Mouse (Mus musculus) hindbrain, embryonic 14.5 days (tissue): ENCODE measurements around the gene Lsm7. TPM values are rescaled to one million over a fixed set of nuclear protein-coding genes. Genes with fewer than 3 reads are reported as not detected.
"Not testable (repeated sequence)": the region's sequence is repeated elsewhere in the genome, so short reads cannot be mapped to it uniquely, and the experiment has no call there.

Experiments used
- ATAC-seq: fragments of 200-750 bp; cut with Nextera tagmentation; 2 replicates; pipeline ENCODE4 v1.8.0; 2017; ENCODE audit warnings: moderate number of reproducible peaks, mild to moderate bottlenecking, moderate TSS enrichment, moderate library complexity; ENCODE audit not compliant: low FRiP score
- DNase-seq: peaks from one replicate; pipeline ENCODE4 v3.0.0-alpha.2; 2015; ENCODE audit warnings: low spot score
- H3K27ac ChIP-seq: fragments of 300-500 bp; sonication (generic); 2 replicates; pipeline ENCODE4 v1.5.1; 2014; ENCODE audit warnings: mild to moderate bottlenecking, moderate library complexity
- H3K27me3 ChIP-seq: fragments of 300-500 bp; sonication (generic); 2 replicates; pipeline ENCODE4 v1.6.1; 2014; ENCODE audit warnings: mild to moderate bottlenecking, low read length, mixed read lengths; ENCODE audit not compliant: control insufficient read depth, insufficient read depth
- H3K36me3 ChIP-seq: fragments of 300-500 bp; sonication (generic); replicated peaks from 2 replicates; pipeline ENCODE4 v1.6.1; 2014; ENCODE audit not compliant: control insufficient read depth, insufficient read depth
- H3K4me1 ChIP-seq: fragments of 300-500 bp; sonication (generic); replicated peaks from 2 replicates; pipeline ENCODE4 v1.6.1; 2014; ENCODE audit warnings: antibody characterized with exemption, low read length, mixed read lengths; ENCODE audit not compliant: control insufficient read depth, insufficient read depth
- H3K4me2 ChIP-seq: fragments of 300-500 bp; sonication (generic); replicated peaks from 2 replicates; pipeline ENCODE4 v1.6.1; 2014; ENCODE audit warnings: mild to moderate bottlenecking, moderate library complexity
- H3K4me3 ChIP-seq: fragments of 300-500 bp; sonication (generic); replicated peaks from 2 replicates; pipeline ENCODE4 v1.5.1; 2014; ENCODE audit warnings: mild to moderate bottlenecking, low read length
- H3K9ac ChIP-seq: fragments of 300-500 bp; sonication (generic); 2 replicates; pipeline ENCODE4 v1.6.1; 2014
- H3K9me3 ChIP-seq: fragments of 300-500 bp; sonication (generic); 2 replicates; pipeline ENCODE4 v1.6.1; 2016; ENCODE audit warnings: low read length; ENCODE audit not compliant: control insufficient read depth
- WGBS: fragments of 180-500 bp; shearing (Covaris S2); extraction: QIAGEN DNeasy Blood & Tissue Kit; methylation state at CpG from one replicate; pipeline ENCODE4 v1.1.7; 2014; 5-methylcytosine and 5-hydroxymethylcytosine counted together
- polyA plus RNA-seq: library from polyadenylated mRNA; unstranded; fragments of >200 nt; fragmentation: Nextera tagmentation; extraction: Ambion mirVana; gene quantifications from 2 replicates; pipeline ENCODE4 v1.2.1, GENCODE M21; 2014

Gene Lsm7
- polyA plus RNA-seq, 1 experiment from 2014 or later = 287 TPM

DNA sequence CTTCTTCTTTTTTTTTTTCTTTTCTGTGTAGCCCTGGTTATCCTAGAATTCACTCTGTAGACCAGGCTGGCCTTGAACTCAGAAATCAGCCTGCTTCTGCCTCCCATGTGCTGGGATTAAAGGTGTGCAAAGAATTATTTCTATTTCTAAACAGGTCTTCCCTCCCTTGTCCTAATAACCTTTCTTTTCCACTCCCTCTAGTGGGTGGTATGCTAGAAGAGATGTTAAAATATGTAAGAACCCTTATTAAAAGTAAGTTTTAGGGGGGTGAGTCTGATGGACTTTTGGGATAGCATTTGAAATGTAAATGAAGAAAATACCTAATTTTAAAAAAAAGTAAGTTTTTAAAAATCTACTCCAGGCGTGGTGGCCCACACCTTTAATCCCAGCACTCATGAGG lies 31.7 kb downstream of the Lsm7 start:
- WGBS = 93% methylated on average over 1 of the region's 1 CpGs
- Histone ChIP-seq H3K9ac (no peak overlapping the region), H3K4me1 (peaks cover 9% of the 10 kb centered on the region), H3K4me2 (no peak overlapping the region), H3K9me3 (no peaks in the 10 kb centered on the region), H3K27me3 (no peaks in the 10 kb centered on the region), H3K36me3 (no peaks in the 10 kb centered on the region), H3K27ac (no peak overlapping the region), H3K4me3 (no peak overlapping the region)
- ATAC-seq = no peak
- DNase-seq = no peak

- DNase-seq (no peak), ATAC-seq (no peak)
- H3K27me3 ChIP-seq = no peaks in the 10 kb centered on the region
- no peak overlapping the region for H3K9ac ChIP-seq
- no peaks in the 10 kb centered on the region for H3K9me3 ChIP-seq
- no peaks in the 10 kb centered on the region for H3K36me3 ChIP-seq
- H3K27ac ChIP-seq = no peak overlapping the region
- peaks cover 1% of the 10 kb centered on the region for H3K4me1 ChIP-seq
- H3K4me3 ChIP-seq = no peak overlapping the region
- H3K4me2 ChIP-seq = no peak overlapping the region
- WGBS = 90% methylated on average over 5 of the region's 5 CpGs
These were observed 32.5 kb downstream of the Lsm7 start for GRCm38 (mm10) chr10:80822528-80822927.

DNA sequence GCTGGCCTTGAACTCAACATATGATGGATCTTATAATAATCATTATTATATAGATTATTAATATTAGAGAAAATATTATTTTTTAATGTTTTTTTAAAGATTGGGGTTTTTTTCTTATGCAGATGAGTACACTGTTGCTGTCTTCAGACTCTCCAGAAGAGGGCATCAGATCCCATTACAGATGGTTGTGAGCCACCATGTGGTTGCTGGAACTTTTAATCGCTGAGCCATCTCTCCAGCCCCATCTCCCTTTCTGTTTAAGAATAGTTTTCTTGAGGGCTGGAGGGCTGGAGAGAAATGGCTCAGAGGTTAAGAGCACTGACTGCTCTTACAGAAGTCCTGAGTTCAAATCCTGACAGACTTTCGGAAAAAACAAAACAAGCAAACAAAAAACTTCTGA lies 33.0 kb downstream of the Lsm7 start:
- H3K9me3 ChIP-seq = no peaks in the 10 kb centered on the region
- no peak overlapping the region for H3K4me2 ChIP-seq
- no peak overlapping the region for H3K27ac ChIP-seq
- 44% methylated on average over 2 of the region's 2 CpGs for WGBS
- no peak overlapping the region for H3K9ac ChIP-seq
- DNase-seq (no peak), ATAC-seq (no peak)
- H3K4me3 ChIP-seq = no peak overlapping the region
- H3K4me1 ChIP-seq = no peaks in the 10 kb centered on the region
- H3K36me3 ChIP-seq = no peaks in the 10 kb centered on the region
- no peaks in the 10 kb centered on the region for H3K27me3 ChIP-seq

- Histone ChIP-seq H3K9ac (no peak overlapping the region), H3K36me3 (no peaks in the 10 kb centered on the region), H3K4me2 (no peak overlapping the region), H3K4me1 (no peaks in the 10 kb centered on the region), H3K4me3 (no peak overlapping the region), H3K9me3 (no peaks in the 10 kb centered on the region), H3K27me3 (no peaks in the 10 kb centered on the region), H3K27ac (no peak overlapping the region)
- WGBS = 66% methylated on average over 3 of the region's 3 CpGs
- no peak for ATAC-seq
- DNase-seq = no peak
These were observed 35.6 kb downstream of the Lsm7 start for GRCm38 (mm10) chr10:80819406-80819805.

- Histone ChIP-seq H3K36me3 (no peaks in the 10 kb centered on the region), H3K9ac (no peak overlapping the region), H3K4me3 (no peak overlapping the region), H3K4me2 (no peak overlapping the region), H3K27ac (no peak overlapping the region), H3K27me3 (no peaks in the 10 kb centered on the region), H3K9me3 (no peaks in the 10 kb centered on the region), H3K4me1 (no peaks in the 10 kb centered on the region)
- 58% methylated on average over 6 of the region's 6 CpGs for WGBS
- ATAC-seq (no peak), DNase-seq (no peak)
These were observed 36.3 kb downstream of the Lsm7 start for GRCm38 (mm10) chr10:80818599-80819281.

- H3K27ac ChIP-seq, H3K9me3 ChIP-seq, ATAC-seq, H3K36me3 ChIP-seq, DNase-seq, H3K4me2 ChIP-seq, H3K27me3 ChIP-seq, H3K4me1 ChIP-seq, H3K9ac ChIP-seq, H3K4me3 ChIP-seq: not testable (repeated sequence)
- WGBS = 82% methylated on average over 7 of the region's 7 CpGs
These were observed 37.1 kb downstream of the Lsm7 start for GRCm38 (mm10) chr10:80817955-80818354.

- WGBS = 80% methylated on average over 2 of the region's 2 CpGs
- H3K9ac ChIP-seq = no peak overlapping the region
- no peak overlapping the region for H3K4me2 ChIP-seq
- ATAC-seq (no peak), DNase-seq (no peak)
- H3K4me1 ChIP-seq = no peaks in the 10 kb centered on the region
- H3K27ac ChIP-seq = no peak overlapping the region
- no peak overlapping the region for H3K4me3 ChIP-seq
- no peaks in the 10 kb centered on the region for H3K9me3 ChIP-seq
- H3K36me3 ChIP-seq = no peaks in the 10 kb centered on the region
- no peaks in the 10 kb centered on the region for H3K27me3 ChIP-seq
These were observed 37.8 kb downstream of the Lsm7 start for GRCm38 (mm10) chr10:80817164-80817563.

DNA sequence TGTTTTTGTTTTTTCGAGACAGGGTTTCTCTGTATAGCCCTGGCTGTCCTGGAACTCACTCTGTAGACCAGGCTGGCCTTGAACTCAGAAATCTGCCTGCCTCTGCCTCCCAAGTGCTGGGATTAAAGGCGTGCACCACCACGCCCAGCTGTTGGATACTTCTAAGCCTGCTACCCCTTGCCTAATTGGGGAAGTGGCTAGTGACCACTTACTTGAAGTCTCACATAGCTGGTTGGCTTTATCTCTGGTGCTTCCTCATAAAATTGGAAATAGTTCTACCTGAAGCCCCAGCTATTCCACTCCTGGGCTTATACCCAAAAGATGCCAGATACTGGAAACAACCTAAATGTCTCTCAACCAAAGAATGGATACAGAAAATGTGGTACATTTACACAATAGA lies 38.7 kb downstream of the Lsm7 start:
- ATAC-seq, H3K27me3 ChIP-seq, H3K4me2 ChIP-seq, H3K4me1 ChIP-seq, H3K9ac ChIP-seq, H3K4me3 ChIP-seq, H3K27ac ChIP-seq, H3K36me3 ChIP-seq, H3K9me3 ChIP-seq, DNase-seq: not testable (repeated sequence)
- 82% methylated on average over 3 of the region's 3 CpGs for WGBS

- Histone ChIP-seq H3K4me3 (no peak overlapping the region), H3K4me1 (no peaks in the 10 kb centered on the region), H3K4me2 (no peak overlapping the region), H3K9me3 (no peaks in the 10 kb centered on the region), H3K9ac (no peak overlapping the region), H3K27ac (no peak overlapping the region), H3K36me3 (no peaks in the 10 kb centered on the region), H3K27me3 (peaks cover 7% of the 10 kb centered on the region)
- DNase-seq (no peak), ATAC-seq (no peak)
- WGBS = 59% methylated on average over 7 of the region's 7 CpGs
These were observed 40.2 kb downstream of the Lsm7 start for GRCm38 (mm10) chr10:80814800-80815199.

DNA sequence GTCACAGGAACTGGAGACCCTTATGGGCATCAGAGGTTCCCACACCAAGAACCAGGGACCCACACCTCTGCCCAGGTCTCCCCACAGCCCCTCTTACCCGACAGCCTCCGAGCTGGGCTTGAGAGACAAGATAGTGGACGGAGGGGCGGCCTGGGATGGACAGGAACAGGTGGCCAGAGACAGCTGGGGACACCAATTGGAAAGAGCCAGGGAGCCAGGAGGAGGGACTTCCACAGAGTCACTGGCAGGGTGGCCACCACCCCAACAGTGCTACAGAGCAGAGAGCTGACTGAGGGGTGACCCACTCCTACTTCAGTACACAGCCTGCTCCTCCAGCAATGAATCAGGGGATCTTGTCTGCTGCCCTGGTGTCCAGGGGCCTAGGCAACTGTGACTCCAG lies 41.6 kb downstream of the Lsm7 start, which contains the start of gene Jsrp1:
TSS of gene Jsrp1 (minus strand) at position 133 of the 400 bp plus-strand sequence.
- Histone ChIP-seq H3K4me1 (no peaks in the 10 kb centered on the region; the same call in 1 of the 2 replicates), H3K9me3 (no peaks in the 10 kb centered on the region), H3K36me3 (no peaks in the 10 kb centered on the region), H3K27me3 (peaks cover 18% of the 10 kb centered on the region), H3K27ac (no peak within 1 kb of the TSS), H3K4me3 (no peak within 1 kb of the TSS), H3K9ac (no peak within 1 kb of the TSS), H3K4me2 (no peak within 1 kb of the TSS)
- no peak for ATAC-seq
- 78% methylated on average over 4 of the region's 4 CpGs for WGBS
- no peak for DNase-seq
